Mouse (Mus musculus): Measurements from ENCODE around the gene Fth1. TPM values are rescaled to one million over a fixed set of nuclear protein-coding genes. Genes with fewer than 3 reads are reported as not detected.

The Fth1 gene
- polyA plus RNA-seq, 1 experiment from 2014 or later, result 1,957 TPM

DNA sequence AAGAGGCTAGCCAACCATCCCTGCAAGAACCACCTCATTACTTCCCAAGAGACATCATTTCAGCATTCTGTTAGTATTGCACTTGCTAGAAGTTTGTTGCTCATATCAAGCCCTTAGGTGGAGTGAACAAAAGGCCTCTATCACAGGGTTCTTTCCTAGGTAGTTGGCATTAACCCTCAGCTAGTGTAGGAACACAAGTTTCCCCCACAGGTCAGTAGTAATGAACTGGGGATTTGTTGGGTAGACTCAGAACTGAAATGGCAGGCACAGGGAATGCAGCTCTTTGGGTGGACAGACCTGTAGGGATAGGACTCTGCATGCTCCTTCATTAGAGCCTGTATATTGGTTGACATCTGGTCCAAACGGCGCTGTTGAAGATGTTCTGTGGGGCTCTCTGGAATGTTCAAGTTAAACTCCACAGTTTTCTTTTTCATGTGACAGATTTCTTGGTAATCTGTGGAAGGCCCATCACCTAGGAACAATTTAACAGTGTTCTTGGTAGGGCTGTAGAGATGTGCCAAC, 5.6 kb downstream of the Fth1 start:
- Histone ChIP-seq H3K4me3 (ENCODE audit: low read length) (no peak overlapping the region), H3K9ac (ENCODE audit: low read length) (no peak overlapping the region), H3K27me3 (ENCODE audit: control insufficient read depth, insufficient read depth, low read depth, low read length) (no peaks in the 10 kb centered on the region), H3K4me1 (replicated peaks; ENCODE audit: control insufficient read depth, insufficient read depth, low read length) (peaks cover 16% of the 10 kb centered on the region), H3K9me3 (ENCODE audit: control insufficient read depth, low read length) (no peaks in the 10 kb centered on the region), H3K27ac (ENCODE audit: low read length) (no peak overlapping the region), H3K36me3 (ENCODE audit: control insufficient read depth, insufficient read depth, low read length) (peaks cover 21% of the 10 kb centered on the region), H3K4me2 (ENCODE audit: low read depth, low read length) (no peak overlapping the region)
- no peak for ATAC-seq (ENCODE audit: low read depth)
- WGBS, result 88% methylated on average over 2 of the region's 2 CpGs

DNA sequence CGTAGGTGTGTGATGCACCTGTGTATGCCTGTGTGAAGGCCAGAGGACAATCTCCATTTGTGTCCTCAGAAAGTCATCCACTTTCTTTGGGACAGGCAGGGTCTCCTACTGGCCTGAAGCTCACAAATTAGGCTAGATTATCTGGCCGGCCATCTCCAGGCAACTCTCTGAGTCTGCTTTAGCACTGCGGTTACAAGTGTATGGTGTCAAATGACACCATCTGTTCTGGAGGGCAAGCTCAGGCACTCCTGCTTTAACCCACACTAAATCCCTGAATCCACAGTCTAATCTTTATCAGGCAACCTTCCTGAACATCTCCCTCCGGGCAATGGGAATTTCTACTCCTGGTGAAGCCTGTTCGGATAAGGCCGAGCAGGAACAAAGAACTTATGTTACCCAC, 6.8 kb downstream of the Fth1 start:
- H3K4me2 ChIP-seq (ENCODE audit: low read depth, low read length), result no peak overlapping the region
- no peak overlapping the region for H3K27ac ChIP-seq (ENCODE audit: low read length)

DNA sequence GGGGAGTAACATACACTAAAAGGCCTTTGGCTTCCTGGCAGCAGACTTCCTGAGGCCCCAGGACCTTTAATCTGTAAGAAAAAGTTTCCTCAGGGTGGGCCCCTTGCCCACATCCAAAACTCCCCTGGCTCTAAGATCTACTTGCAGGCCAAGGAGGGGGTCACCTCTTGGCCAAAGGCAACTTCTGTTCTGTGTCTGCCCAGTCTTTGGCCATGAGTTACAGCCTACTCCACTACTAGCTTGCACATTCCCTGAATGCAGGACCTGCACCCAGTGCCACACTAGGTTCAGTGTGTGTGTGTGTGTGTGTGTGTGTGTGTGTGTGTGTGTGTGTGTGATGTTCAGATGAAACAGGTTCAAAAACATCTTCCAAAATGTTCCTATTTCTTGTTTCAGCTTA, 7.2 kb downstream of the Fth1 start:
- Histone ChIP-seq H3K36me3 (ENCODE audit: control insufficient read depth, insufficient read depth, low read length) (peaks cover 21% of the 10 kb centered on the region), H3K27me3 (ENCODE audit: control insufficient read depth, insufficient read depth, low read depth, low read length) (no peaks in the 10 kb centered on the region), H3K4me3 (ENCODE audit: low read length) (no peak overlapping the region), H3K9ac (ENCODE audit: low read length) (no peak overlapping the region), H3K4me1 (replicated peaks; ENCODE audit: control insufficient read depth, insufficient read depth, low read length) (peaks cover 12% of the 10 kb centered on the region), H3K27ac (ENCODE audit: low read length) (no peak overlapping the region), H3K9me3 (ENCODE audit: control insufficient read depth, low read length) (no peaks in the 10 kb centered on the region), H3K4me2 (ENCODE audit: low read depth, low read length) (no peak overlapping the region)
- no peak for ATAC-seq (ENCODE audit: low read depth)

More for the DNA sequence above, 6.8 kb downstream of the Fth1 start:
- peaks cover 11% of the 10 kb centered on the region for H3K4me1 ChIP-seq (replicated peaks; ENCODE audit: control insufficient read depth, insufficient read depth, low read length)
- ATAC-seq (ENCODE audit: low read depth), result no peak
- no peak overlapping the region for H3K4me3 ChIP-seq (ENCODE audit: low read length)
- 36% methylated on average over 6 of the region's 6 CpGs for WGBS
- H3K9me3 ChIP-seq (ENCODE audit: control insufficient read depth, low read length), result no peaks in the 10 kb centered on the region
- H3K27me3 ChIP-seq (ENCODE audit: control insufficient read depth, insufficient read depth, low read depth, low read length), result no peaks in the 10 kb centered on the region
- H3K9ac ChIP-seq (ENCODE audit: low read length), result no peak overlapping the region
- peaks cover 21% of the 10 kb centered on the region for H3K36me3 ChIP-seq (ENCODE audit: control insufficient read depth, insufficient read depth, low read length)

DNA sequence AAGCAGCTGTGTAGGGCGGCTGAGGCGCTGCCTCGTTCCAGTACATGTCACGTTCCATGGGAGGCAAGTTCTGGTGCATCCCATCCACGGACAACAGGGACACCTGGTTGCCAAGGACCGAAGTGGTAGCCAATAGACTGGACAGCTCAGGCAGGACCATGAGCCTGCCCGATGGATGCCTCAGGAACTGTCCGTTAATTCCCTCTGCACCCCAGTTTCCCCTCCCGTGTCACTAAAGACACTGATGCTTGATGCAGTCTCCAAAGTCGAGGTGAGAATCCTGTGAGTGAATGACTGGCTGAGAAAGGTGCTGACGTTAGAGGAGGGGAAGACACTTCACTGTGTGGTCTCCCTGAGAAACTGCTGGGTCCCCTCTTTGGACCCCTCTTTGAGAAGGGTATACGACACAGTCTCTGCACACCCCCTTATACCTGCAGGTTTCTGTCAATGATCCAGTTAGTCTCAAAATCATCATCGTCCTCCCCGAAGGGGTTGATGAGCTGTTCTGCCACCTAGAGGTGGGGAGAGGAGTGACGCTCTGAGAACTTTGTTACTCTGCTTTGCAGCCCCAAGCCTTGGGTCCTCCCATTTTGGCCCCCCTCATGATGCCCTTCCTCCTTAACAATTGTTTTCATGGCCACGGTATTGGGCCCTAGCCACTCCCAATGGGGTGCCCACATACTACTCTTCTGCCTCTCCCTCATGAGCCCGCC, 8.9 kb downstream of the Fth1 start:
- H3K9me3 ChIP-seq (ENCODE audit: control insufficient read depth, low read length), result no peaks in the 10 kb centered on the region
- H3K4me2 ChIP-seq (ENCODE audit: low read depth, low read length), result no peak overlapping the region
- H3K27me3 ChIP-seq (ENCODE audit: control insufficient read depth, insufficient read depth, low read depth, low read length), result no peaks in the 10 kb centered on the region
- H3K27ac ChIP-seq (ENCODE audit: low read length), result no peak overlapping the region
- H3K9ac ChIP-seq (ENCODE audit: low read length), result no peak overlapping the region
- peaks cover 12% of the 10 kb centered on the region for H3K4me1 ChIP-seq (replicated peaks; ENCODE audit: control insufficient read depth, insufficient read depth, low read length)
- 63% methylated on average over 17 of the region's 17 CpGs for WGBS
- no peak overlapping the region for H3K4me3 ChIP-seq (ENCODE audit: low read length)
- ATAC-seq (ENCODE audit: low read depth), result no peak
- H3K36me3 ChIP-seq (ENCODE audit: control insufficient read depth, insufficient read depth, low read length), result peaks cover 18% of the 10 kb centered on the region

GRCm38 (mm10) chr19:9989884-9990256, 9.5 kb downstream of the Fth1 start:
- Histone ChIP-seq H3K4me3 (ENCODE audit: low read length) (no peak overlapping the region), H3K4me1 (replicated peaks; ENCODE audit: control insufficient read depth, insufficient read depth, low read length) (peaks cover 11% of the 10 kb centered on the region), H3K27ac (ENCODE audit: low read length) (no peak overlapping the region), H3K9ac (ENCODE audit: low read length) (no peak overlapping the region), H3K9me3 (ENCODE audit: control insufficient read depth, low read length) (no peaks in the 10 kb centered on the region), H3K36me3 (ENCODE audit: control insufficient read depth, insufficient read depth, low read length) (peaks cover 12% of the 10 kb centered on the region), H3K4me2 (ENCODE audit: low read depth, low read length) (no peak overlapping the region), H3K27me3 (ENCODE audit: control insufficient read depth, insufficient read depth, low read depth, low read length) (no peaks in the 10 kb centered on the region)
- no peak for ATAC-seq (ENCODE audit: low read depth)

GRCm38 (mm10) chr19:9991304-9991703, 10.9 kb downstream of the Fth1 start:
- no peak overlapping the region for H3K4me2 ChIP-seq (ENCODE audit: low read depth, low read length)
- H3K9ac ChIP-seq (ENCODE audit: low read length), result no peak overlapping the region
- H3K4me3 ChIP-seq (ENCODE audit: low read length), result no peak overlapping the region
- H3K27me3 ChIP-seq (ENCODE audit: control insufficient read depth, insufficient read depth, low read depth, low read length), result no peaks in the 10 kb centered on the region
- H3K27ac ChIP-seq (ENCODE audit: low read length), result no peak overlapping the region
- H3K36me3 ChIP-seq (ENCODE audit: control insufficient read depth, insufficient read depth, low read length), result no peaks in the 10 kb centered on the region
- no peak for ATAC-seq (ENCODE audit: low read depth)
- H3K9me3 ChIP-seq (ENCODE audit: control insufficient read depth, low read length), result no peaks in the 10 kb centered on the region
- WGBS, result 23% methylated on average over 5 of the region's 5 CpGs
- peaks cover 11% of the 10 kb centered on the region for H3K4me1 ChIP-seq (replicated peaks; ENCODE audit: control insufficient read depth, insufficient read depth, low read length)

DNA sequence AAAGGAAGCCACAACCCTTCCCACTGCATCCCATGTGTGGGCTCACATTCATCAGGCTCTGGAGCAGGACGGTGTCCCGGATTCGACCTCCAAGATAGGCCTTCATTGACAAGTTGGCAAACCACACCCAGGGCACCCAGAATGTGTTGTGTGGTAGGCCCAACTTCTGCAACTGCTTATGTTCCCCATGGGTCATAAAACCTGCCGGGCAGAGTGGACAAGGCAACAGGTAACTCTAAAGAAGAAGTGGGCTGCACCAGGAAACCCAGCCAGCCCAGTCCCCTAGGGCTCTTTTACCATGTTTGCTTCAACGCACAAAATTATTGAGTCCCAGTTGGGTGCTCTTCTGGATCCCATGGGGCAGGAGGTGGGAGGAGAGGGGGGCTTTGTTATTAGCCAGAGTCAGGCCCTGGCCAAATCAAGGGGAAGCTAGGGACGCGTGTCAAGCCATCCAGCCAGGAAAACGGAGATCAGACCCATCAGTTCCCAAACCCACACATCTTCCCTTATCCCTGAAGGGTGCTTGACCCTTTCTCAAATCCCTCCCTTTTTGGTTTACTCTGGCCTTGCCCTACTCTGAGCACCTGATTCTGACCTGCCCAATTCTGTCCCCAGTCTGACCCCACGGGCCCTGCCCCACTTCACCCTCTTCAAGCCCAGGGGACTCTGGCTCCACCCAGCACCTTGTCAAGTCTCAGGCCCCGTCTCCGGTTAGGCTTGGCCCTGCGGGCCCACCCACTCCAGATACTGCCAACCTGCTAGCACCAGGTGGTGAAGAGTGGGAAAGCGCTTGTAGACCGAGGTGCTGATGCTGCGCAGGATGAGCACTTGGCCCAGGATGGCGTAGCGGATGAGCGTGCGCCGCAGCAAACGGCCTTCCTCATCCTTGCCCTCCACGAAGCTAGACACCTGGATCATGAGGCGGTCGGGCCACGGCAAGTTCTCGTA, 11.9 kb downstream of the Fth1 start:
- H3K9ac ChIP-seq (ENCODE audit: low read length), result peak overlapping the region; percentile 46

GRCm38 (mm10) chr19:9993036-9993656, 12.7 kb downstream of the Fth1 start:
- WGBS, result under 1% methylated on average over 17 of the region's 17 CpGs
- H3K27ac ChIP-seq (ENCODE audit: low read length), result peak overlapping the region; percentile 7; the same call in 1 of the 2 replicates

More for the DNA sequence above, 11.9 kb downstream of the Fth1 start:
- H3K4me3 ChIP-seq (ENCODE audit: low read length), result peak overlapping the region; percentile 33
- no peaks in the 10 kb centered on the region for H3K36me3 ChIP-seq (ENCODE audit: control insufficient read depth, insufficient read depth, low read length)
- WGBS, result 51% methylated on average over 26 of the region's 26 CpGs
- no peaks in the 10 kb centered on the region for H3K27me3 ChIP-seq (ENCODE audit: control insufficient read depth, insufficient read depth, low read depth, low read length)
- peak; percentile 39 for ATAC-seq (ENCODE audit: low read depth)
- H3K4me2 ChIP-seq (ENCODE audit: low read depth, low read length), result peak overlapping the region; percentile 58
- no peaks in the 10 kb centered on the region for H3K9me3 ChIP-seq (ENCODE audit: control insufficient read depth, low read length)
- peaks cover 11% of the 10 kb centered on the region for H3K4me1 ChIP-seq (replicated peaks; ENCODE audit: control insufficient read depth, insufficient read depth, low read length)
- H3K27ac ChIP-seq (ENCODE audit: low read length), result peak overlapping the region; percentile 7; the same call in 1 of the 2 replicates

More at GRCm38 (mm10) chr19:9993036-9993656, 12.7 kb downstream of the Fth1 start:
- ATAC-seq (ENCODE audit: low read depth), result peak; percentile 87
- no peaks in the 10 kb centered on the region for H3K27me3 ChIP-seq (ENCODE audit: control insufficient read depth, insufficient read depth, low read depth, low read length)
- H3K36me3 ChIP-seq (ENCODE audit: control insufficient read depth, insufficient read depth, low read length), result no peaks in the 10 kb centered on the region
- H3K9ac ChIP-seq (ENCODE audit: low read length), result peak overlapping the region; percentile 46
- peak overlapping the region; percentile 58 for H3K4me2 ChIP-seq (ENCODE audit: low read depth, low read length)
- peaks cover 11% of the 10 kb centered on the region for H3K4me1 ChIP-seq (replicated peaks; ENCODE audit: control insufficient read depth, insufficient read depth, low read length)
- no peaks in the 10 kb centered on the region for H3K9me3 ChIP-seq (ENCODE audit: control insufficient read depth, low read length)
- peak overlapping the region; percentile 33 for H3K4me3 ChIP-seq (ENCODE audit: low read length)
